Mouse (Mus musculus) erythroblast, adult 5-6 weeks (primary cell): ENCODE results near the gene Mab21l3. TPM values are rescaled to one million over a fixed set of nuclear protein-coding genes. Genes with fewer than 3 reads are reported as not detected.

Source experiments
- ATAC-seq: replicated peaks from 2 replicates; pipeline ENCODE4 v1.8.0; 2016; ENCODE audit warnings: moderate number of reproducible peaks, mild to moderate bottlenecking, moderate TSS enrichment, inconsistent platforms; ENCODE audit not compliant: poor library complexity, low FRiP score, severe bottlenecking
- total RNA-seq, 2 experiments: library from RNA; stranded (forward) in 1 of 2; stranded (reverse) in 1 of 2; fragments of 150-400 nt in 1 of 2; fragments of 200-764, 138-1000 nt in 1 of 2; gene quantifications; 2 replicates each; pipeline versions ENCODE4 v1.2.3 to v1.2.4; 2015 to 2017; ENCODE audit warnings: low replicate concordance in 2 of 2

Mab21l3 gene
- total RNA-seq (2015; ENCODE audit: low replicate concordance) (not detected in 2 replicates), total RNA-seq (2017; ENCODE audit: low replicate concordance) (not detected in 2 replicates)

DNA sequence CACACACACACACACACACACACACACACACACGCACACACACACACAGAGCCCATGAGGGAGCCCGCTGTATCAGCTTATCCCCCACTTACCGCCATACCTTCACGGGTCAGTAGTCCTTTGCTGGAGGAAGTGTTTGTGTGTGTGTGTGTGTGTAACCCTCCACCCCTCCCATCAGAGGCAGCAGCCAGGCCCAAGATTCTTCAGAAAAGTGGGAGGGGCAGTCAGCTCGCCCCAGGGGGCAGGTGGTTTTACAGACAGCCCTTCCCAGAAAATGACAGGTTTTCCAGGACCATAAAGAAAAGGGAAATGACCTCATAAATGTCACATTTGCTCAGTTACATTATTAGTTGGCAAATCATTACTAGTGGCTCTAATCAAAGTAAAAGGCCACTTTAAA lies at the start of gene Mab21l3:
Gene Mab21l3 (minus strand): TSS at position 144 of the 400 bp plus-strand sequence.
- no peak for ATAC-seq

DNA sequence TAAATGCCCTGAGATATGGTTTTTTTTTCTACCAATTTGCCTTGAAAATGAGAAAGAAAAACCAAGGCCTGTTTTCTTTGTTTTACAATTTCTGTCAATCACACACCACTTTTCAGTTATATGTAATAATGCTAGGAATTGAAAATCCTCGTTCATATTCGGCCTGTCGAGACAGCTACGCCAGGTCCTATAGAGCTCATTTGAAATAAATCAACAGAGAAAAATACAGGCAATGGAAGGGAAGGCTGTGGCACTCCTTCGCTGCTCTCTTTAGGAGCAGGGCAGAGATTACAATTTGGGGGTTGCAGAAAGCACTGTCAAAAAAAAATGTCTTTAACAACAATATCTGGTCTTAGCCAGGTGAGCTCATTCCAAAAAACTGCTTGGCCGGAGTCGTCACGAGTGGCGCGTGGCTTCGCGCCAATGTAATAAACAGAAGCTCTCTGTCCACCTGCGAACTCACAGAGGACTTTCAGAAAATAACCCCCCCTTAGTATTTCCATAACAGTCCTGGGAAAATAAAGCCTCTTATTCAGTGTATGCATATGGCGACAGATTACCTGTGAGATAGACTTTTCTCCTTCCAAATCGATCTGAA lies 48.7 kb upstream of the Mab21l3 start:
- ATAC-seq = no peak

GRCm38 (mm10) chr3:101896893-101897292 lies 48.1 kb upstream of the Mab21l3 start:
- ATAC-seq = no peak

GRCm38 (mm10) chr3:101895376-101895910 lies 46.7 kb upstream of the Mab21l3 start:
- no peak for ATAC-seq

DNA sequence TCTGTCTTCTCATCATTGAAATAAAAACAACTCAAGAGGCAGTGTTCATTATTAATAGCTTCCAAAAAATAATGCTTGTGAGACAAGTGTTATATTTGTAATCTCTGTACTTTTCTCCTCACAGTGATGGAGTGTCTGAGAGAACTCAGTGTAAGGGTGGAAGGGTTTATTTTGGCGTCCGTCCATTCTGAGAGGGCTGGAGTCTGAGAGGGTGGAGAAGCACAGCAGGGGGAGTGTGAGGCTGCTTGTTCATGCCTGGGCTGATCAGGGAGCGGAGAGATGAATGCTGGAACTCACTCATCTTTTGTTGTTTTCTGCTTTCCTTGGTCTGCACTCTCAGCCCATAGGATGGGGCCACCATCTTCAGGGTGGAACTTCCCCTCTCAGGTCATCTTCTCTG lies 36.8 kb upstream of the Mab21l3 start:
- no peak for ATAC-seq

DNA sequence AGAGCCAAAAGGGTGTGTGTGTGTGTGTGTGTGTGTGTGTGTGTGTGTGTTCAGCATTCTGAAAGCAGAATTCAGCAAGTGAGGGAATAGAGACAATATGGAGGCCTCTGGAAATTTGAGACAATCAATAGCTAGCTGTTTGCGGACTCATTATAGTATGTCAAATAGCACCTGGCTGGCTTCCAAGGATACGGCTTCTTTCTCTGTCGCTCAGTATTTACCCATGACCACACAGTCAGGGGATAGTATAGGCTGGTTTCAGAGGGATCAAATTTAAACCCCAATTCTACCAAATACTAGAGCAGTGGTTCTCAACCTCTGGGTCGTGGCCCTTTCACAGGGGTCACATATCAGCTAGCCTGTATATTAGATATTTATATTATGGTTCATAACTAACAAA lies 36.3 kb upstream of the Mab21l3 start:
- ATAC-seq = no peak

GRCm38 (mm10) chr3:101883902-101884301 lies 35.1 kb upstream of the Mab21l3 start:
- ATAC-seq = no peak

DNA sequence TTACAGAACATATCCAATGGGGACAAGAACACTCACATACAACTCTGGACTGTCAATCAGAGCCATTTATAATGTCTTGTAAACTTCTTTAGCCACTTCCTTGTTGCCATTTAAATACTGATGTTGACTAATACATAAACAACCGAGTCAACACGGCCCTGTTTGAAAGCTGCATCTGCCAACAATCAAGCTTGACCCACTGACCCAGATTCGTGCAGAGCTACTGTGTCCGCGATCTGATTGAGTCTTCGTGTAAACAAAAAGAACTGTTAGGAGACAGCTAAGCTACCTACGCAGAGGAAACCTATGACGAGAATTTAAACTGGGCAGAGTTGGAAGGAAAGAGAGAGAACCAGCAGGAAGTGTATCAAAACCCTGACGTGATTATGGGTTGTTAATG lies 33.0 kb upstream of the Mab21l3 start:
- ATAC-seq = no peak

GRCm38 (mm10) chr3:101880818-101881217 lies 32.1 kb upstream of the Mab21l3 start:
- ATAC-seq = no peak

DNA sequence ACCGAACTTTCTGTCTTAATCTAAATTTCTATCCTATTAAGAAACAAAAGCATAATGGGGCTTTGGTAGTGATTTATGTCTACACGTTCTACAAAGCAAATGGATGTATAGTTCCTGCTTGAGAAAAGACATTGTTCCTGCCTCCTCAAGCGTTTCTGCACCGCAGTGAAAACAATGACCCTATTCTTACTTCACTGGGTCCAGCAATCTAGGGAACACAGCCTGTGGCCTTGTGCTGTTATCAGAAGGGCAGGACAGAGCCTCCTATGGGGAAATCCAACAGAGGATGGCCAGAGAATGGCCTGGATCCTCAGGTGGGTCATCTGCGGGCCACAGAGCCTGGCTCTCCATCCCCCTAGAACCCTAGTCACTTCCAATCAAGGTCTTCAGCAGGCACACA lies 29.4 kb upstream of the Mab21l3 start:
- no peak for ATAC-seq

DNA sequence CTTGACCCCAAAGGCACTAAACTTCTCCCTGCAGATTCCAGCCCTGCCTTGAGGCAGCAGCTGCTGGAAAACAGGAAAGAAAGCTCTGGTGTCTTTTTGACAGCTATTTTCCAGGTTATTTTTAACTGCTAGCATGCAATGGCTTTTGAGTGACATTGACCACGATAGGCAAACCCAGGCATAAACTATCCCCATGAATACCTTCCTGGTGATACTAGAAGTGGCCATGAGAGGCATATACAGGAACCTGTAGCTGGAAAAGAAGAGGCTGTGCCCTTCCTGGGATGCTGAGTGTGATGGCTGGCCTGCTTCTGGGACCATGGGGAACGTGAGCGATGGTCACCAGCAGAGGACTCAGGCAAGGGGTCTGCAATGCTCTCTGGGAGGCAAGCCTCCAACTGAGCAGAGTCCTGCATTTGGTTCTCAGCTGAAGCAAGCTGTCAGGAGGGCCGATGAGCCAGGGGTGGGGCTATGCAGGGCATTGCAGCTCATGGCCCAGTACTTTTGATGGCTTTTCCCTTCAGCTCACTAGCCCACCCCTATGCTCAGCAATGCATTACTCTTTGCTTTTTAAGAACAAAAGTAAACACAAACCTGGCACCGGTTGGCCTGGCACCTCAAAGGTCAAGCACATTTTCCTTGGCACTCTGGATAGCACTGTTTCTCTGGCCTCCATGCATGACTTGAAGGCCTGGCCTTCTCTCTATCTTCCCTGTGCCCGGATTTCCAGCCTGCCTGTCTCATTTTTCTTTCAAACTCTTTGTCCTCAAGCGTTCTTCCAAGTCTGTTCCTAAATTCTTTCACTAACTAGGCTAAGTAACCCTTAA lies 27.9 kb upstream of the Mab21l3 start:
- ATAC-seq = no peak

DNA sequence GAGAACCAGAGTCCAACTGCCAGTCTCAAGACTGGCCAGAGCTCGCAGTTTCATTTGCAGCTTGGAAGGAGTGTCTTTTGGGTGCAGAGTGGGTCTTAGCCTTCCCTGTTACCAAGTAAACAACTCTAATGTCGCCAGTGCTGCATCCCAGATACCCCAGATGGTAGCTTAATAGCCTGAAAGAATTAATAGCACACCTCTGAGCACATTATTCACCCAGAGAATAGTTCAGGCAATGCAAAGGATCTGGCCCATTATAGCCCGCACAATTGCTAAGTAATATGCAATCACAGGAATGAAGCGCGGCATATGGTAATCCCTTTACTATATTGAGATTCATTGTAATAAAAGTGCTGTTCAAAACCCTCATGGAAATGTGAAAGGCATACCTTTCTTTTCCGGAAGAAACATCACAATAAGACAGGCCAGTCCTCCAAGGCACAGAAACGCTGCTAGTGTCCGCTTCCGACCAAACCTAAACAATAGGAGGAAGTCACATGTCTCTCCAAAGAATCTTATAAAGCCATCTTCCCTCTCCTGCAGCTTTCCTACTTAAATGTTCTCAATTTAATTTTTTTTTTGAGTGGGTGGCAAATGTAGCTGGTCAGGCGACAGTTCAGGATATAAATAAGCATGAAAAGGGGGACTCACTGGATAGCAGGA lies 26.6 kb upstream of the Mab21l3 start:
- no peak for ATAC-seq

GRCm38 (mm10) chr3:101873061-101873675 lies 24.4 kb upstream of the Mab21l3 start:
- no peak for ATAC-seq

DNA sequence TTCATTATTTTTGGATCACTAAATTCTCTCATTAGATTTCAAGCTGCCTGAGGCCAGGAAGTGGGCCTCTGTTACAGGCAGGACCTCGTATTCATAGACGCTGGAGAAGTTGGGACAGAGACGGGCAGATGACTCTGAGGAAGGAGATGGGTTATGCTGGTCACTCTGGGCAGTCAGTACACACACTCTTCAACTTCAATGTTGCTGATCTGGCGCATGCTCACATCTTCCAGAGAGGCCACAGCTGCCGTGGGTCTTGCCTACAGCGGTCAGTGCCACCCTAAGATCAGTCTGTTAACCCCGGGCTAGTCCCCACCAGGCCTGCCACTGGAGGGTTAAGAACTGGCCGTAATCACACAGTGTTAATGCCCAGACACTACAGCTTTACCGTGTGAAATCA lies 23.2 kb upstream of the Mab21l3 start:
- ATAC-seq = no peak

DNA sequence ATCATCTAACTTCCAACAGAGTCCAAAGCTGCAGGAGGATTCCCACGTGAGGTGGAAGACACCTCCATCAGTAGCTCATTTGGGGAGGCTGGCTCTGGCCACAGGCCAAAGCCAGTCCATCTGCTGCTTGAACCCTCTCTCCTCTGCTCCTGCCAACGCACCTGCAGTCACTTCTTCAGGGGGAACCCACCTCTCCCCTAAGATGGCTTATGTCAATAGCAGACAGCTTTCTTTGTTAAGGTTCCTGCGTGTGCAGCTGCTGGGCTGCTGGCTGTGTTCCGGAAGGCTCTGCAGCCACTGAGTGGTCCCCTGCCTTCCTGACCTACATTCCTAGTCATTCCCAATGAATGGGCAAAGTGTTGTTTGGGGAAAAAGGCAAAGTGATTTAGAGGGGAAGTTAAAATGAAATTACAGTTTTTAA lies 18.3 kb upstream of the Mab21l3 start:
- no peak for ATAC-seq

GRCm38 (mm10) chr3:101861856-101862255 lies 13.1 kb upstream of the Mab21l3 start:
- ATAC-seq = no peak

DNA sequence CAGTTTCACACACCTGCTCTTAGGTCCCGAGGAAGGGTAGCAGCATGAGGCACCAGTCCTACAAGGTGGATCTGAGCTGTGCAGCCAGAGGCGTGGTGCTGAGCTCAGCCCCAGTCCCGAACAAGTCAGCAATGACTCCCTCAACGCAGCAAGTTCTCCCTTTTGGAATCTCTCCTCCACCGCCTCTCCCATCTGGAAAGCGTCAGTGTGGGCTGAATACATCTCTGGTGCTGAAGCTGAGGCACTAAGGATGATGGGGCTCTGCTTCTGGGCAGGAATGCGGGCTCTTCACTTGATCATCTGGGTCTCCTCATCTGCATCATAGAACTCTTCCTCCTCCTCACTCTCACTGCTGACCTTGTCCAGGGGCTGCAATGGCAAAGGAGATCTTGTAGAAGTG lies 11.4 kb upstream of the Mab21l3 start:
- ATAC-seq = no peak

DNA sequence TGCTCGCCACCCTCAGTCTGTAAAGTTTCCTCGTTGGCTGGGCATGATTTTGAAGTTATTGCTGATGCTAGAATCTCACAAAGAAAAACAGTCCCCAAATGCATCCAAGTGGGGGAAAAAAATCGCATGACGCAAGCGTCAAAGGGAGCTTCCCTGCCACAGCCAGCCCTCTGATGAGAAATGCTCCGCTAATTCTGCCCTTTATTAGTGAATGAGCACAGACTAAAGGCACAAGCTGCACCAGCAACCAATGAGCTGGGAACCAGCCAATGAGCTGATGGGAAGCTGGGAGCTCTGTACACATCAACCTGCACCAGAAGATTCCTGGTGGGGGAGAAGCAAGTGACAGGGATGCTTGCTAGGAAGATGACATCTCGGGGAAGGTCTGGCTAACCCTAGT lies 11.0 kb upstream of the Mab21l3 start:
- no peak for ATAC-seq

GRCm38 (mm10) chr3:101854075-101854474 lies 5.3 kb upstream of the Mab21l3 start:
- ATAC-seq = no peak

- no peak for ATAC-seq
Measured at GRCm38 (mm10) chr3:101851363-101851762, 2.6 kb upstream of the Mab21l3 start.
